Mouse (Mus musculus): ENCODE results near the gene Gm20388.

Gm20388 gene

GRCm38 (mm10) chr8:122893451-122893850 is 2982.8 kb downstream of the Gm20388 start:
- DNase-seq (ENCODE audit: low read depth, low spot score) = no peak

- DNase-seq (ENCODE audit: low read depth, low spot score) = no peak
These were observed 2985.7 kb downstream of the Gm20388 start for GRCm38 (mm10) chr8:122896317-122896716.

DNA sequence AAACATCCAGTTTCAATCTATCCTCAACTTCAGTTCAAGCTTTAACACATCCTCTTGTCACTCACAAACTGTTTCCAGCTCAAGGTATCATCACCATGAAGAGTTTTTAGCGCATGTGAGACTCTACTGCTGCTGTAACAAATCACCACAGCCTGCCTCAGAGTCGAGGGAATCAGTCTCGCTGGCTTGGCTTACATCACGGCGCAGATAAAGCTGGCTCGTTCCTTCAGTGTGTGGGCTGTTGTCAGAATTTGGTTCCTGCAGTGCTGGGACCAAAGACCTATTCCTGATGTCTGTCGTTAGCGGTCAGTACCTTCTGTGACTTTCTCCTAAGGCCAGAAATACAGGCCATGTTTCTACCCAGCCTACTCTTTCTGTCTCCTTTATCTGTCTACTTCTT is 2986.6 kb downstream of the Gm20388 start:
- peak; percentile 54 for DNase-seq (ENCODE audit: low read depth, low spot score)

DNA sequence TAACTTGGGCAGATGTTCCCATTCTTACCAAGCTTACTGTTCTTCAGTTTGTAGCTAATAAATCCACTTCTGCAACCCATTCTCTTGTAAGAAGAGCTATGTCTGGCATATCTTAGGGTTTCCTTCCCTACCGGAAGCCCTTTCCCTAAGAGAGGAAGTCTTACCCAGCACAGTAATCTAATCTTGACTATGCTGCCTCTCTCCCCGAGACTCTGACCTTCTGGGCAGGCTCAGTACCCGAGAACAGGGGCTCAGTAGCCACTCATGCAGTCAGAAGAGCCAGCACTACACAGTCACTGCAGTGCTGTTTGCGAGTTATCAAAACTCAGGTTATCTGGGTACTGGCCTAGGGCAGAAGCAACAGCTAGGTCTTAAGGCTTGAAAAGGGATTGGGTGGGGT is 2987.4 kb downstream of the Gm20388 start:
- no peak for DNase-seq (ENCODE audit: low read depth, low spot score)

GRCm38 (mm10) chr8:122898473-122898872 is 2987.8 kb downstream of the Gm20388 start:
- DNase-seq (ENCODE audit: low read depth, low spot score) = no peak

DNA sequence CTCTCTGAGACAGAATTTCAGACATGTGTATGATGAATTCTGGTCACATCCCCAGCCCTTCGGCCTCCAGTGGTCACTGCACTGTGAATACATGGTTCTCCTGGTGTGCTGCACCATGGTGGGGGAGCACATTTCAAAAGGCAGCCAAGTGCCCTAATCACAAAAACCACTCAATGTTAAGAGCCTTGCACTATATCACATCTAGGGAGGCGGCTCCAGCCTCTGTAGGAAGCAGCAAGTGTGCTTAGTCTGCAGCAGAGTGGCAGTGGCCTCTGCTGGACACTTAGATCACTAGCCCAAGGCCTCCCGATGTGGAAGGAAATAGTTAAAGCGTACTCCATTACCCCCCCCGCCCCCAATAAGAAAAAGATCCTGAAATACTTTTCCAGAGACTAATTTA is 2988.4 kb downstream of the Gm20388 start:
- no peak for DNase-seq (ENCODE audit: low read depth, low spot score)

DNA sequence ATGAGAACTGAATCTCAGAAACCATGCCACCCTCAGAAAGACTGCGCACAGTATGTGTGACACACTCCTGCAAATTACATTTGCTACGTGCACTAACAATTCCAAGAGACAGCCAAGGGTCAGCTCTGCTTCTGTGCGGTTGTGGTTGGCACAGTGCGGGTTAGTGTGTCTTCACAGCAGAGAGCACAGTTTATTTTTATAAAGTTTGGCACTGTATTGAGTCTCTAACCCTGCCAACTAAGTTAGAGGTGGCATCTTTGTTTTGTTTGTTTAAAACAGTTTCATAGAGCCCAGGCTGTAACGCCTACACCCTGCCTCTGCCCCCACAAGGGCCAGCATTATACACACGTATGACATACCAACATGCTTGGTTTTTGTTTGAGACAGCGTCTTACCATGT is 2990.8 kb downstream of the Gm20388 start:
- no peak for DNase-seq (ENCODE audit: low read depth, low spot score)

- peak; percentile 54 for DNase-seq (ENCODE audit: low read depth, low spot score)
These were observed 2991.4 kb downstream of the Gm20388 start for GRCm38 (mm10) chr8:122901892-122902515.

- DNase-seq (ENCODE audit: low read depth, low spot score) = peak; percentile 51
These were observed 2991.9 kb downstream of the Gm20388 start for GRCm38 (mm10) chr8:122902581-122902980.

- no peak for DNase-seq (ENCODE audit: low read depth, low spot score)
These were observed 2992.4 kb downstream of the Gm20388 start for GRCm38 (mm10) chr8:122903002-122903401.

DNA sequence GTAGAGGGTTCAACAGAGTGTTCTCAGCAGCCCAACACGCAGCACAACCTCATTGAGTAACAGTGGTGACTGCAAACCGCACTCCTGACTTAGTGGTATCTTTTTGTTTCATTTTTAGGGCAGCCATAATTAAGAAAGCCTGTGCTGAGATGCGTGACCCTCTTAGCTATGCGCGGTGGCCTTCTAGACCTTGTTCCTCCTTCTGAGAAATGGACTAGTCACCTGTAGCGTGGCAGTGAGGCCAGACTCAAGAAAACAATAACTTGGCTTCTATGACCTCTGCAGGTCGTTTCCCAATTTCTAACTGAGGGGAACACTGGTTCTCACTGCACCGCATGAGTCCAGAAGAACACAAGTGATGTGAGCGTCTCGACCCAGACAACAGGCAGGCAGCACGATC is 2993.9 kb downstream of the Gm20388 start:
- no peak for DNase-seq (ENCODE audit: low read depth, low spot score)

DNA sequence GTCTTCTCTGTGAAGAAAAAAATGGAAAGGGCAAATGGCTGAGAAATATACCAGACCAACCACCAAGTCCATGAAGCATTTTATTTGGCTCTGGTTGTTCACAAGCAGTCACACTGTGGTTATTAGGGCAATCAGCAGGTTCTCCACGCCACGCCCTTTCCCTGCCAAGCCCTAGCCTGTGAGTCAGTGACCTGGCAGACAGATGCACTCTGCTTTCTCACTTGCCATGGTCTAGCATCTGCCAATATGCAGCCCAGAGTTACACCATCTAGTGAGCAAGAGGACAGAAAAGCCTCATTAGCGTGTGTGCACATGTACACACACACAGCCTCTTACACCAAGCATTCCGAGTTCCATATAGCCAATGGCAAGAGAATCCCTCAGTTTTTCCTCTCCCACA is 2994.7 kb downstream of the Gm20388 start:
- peak; percentile 87 for DNase-seq (ENCODE audit: low read depth, low spot score)

GRCm38 (mm10) chr8:122906463-122907021 is 2995.9 kb downstream of the Gm20388 start:
- DNase-seq (ENCODE audit: low read depth, low spot score) = peak; percentile 97

DNA sequence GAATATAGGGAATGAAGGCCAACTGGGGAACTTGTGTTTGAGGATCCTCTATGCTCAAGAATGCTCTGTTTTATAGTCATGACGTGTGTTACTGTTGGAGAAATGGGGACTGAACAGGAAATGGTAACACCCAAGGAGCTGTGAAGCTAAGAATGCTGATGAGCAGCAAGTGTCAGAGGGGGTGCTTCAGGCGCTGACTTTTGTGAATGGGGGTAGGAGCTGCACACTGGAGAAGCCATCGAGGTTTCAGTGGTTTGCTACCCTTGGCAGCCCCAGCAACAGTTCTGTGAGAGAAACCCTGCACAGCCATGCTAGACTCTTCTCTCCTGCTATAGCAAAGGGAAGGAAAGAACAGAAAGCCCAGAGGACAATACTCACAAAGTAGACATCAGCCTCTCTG is 3001.5 kb downstream of the Gm20388 start:
- no peak for DNase-seq (ENCODE audit: low read depth, low spot score)

- DNase-seq (ENCODE audit: low read depth, low spot score) = peak; percentile 83
These were observed 3002.2 kb downstream of the Gm20388 start for GRCm38 (mm10) chr8:122912871-122913270.

- DNase-seq (ENCODE audit: low read depth, low spot score) = no peak
These were observed 3006.1 kb downstream of the Gm20388 start for GRCm38 (mm10) chr8:122916766-122917165.

- peak; percentile 64 for DNase-seq (ENCODE audit: low read depth, low spot score)
These were observed 3007.1 kb downstream of the Gm20388 start for GRCm38 (mm10) chr8:122917531-122918392.

DNA sequence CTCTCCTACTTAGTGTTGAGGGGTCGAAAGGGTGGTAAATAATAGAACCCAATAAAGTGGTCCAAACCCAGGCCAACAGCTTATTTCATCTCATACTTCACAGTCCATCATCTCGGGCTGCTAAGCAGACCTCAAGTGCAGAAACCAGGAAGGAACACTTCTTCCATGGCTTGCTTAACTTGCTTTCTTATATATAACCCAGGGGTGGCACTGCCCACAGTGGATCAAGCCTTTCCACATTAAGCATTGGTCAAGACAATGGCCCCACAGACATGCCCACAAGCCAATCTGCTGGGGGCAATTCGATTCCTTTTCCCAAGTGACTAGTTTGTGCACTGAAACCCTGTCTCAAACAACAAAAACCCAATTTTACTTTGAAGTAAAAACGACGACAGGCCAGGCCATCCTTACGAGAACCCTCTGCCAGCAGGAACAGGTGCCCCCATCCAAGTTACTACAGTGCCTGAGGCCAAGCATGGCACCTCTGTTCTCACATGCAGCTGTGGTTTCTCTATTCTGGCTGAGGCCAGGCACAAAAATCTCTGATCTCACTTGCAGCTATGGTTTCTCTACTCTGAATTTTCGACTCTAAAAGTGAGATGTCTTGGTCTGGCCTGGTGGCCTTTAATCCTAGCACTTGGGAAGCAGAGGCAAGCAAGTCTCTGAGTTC is 3007.9 kb downstream of the Gm20388 start:
- no peak for DNase-seq (ENCODE audit: low read depth, low spot score)

DNA sequence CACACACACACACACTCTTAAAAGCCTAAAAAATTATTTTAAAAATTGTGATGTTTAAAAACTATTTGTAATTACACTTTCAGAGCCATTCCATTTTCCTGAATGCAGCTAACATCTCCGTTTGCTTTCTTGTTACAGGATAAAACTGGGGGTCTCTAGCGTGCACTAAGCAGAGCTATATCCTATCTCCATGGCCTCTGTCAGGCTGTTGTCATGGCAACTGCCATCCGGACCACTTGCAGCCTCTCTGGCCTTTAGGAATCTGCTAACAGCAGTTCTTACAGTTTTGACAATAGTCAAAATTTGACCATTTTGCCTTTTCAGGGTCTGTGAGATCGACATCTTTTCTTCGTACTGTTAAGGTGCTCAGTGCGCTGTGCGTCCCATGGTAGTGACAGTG is 3010.2 kb downstream of the Gm20388 start:
- DNase-seq (ENCODE audit: low read depth, low spot score) = no peak

DNA sequence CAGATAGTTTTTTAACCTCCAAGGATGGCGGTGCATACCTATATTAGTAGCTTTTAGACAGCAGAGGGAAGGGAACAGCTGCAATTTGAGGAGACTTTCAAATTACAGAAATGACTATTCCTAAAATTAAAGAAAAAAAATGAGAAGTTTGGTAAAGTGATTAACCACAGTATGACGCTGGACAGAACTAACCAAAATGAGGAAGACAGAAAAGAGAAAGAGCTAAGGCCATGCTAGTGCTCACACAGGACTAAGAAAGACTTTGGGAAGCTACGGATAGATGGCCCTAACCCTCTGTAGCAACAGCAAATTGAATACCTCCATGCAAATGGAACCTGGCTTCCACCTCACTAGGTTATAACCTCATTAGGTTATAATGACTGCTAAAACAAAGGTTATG is 3012.3 kb downstream of the Gm20388 start:
- DNase-seq (ENCODE audit: low read depth, low spot score) = no peak

DNA sequence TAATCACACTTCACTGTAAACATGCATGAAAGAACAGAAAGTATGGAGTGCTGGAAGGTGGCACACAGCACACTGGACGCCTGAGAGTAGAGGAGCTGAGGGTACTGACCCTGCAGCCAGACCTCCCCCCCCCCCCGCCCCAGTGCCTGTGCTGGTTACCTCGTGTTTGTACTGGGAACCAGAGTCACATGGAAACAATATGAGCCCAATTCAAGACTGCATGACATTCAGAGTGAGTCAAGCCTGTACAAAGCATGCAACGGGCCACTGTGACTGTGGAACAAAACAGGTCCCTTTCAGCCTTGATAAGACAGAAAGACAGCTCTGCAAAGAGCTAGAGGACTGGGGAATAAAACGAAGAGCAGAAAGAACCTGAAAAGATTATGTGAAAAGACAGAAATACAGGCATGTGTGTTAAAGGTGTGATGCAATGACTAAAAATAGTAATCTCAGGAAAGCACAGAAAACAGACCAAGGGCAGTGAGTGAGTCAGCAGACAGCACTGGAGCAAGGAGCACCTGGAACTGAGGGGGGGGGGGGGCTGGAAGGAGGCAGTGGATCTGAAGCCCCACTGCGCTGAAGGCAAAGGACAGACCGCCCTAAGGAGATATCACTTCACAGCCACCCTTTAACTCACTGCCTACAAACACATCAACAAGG is 3012.9 kb downstream of the Gm20388 start:
- peak; percentile 77 for DNase-seq (ENCODE audit: low read depth, low spot score)

GRCm38 (mm10) chr8:122924091-122924490 is 3013.4 kb downstream of the Gm20388 start:
- DNase-seq (ENCODE audit: low read depth, low spot score) = no peak
